Mouse (Mus musculus) erythroblast, embryonic 14.5 days (primary cell): Measurements from ENCODE around the gene Smo. TPM values are rescaled to one million over a fixed set of nuclear protein-coding genes. Genes with fewer than 3 reads are reported as not detected.

Experiments used
- H3K27me3 ChIP-seq: 2 replicates; pipeline ENCODE4 v1.6.1; 2012; ENCODE audit warnings: inconsistent platforms; ENCODE audit not compliant: control insufficient read depth
- H3K36me3 ChIP-seq: 2 replicates; pipeline ENCODE4 v1.6.1; 2012; ENCODE audit warnings: mild to moderate bottlenecking, inconsistent platforms; ENCODE audit not compliant: control insufficient read depth
- H3K4me1 ChIP-seq: 2 replicates; pipeline ENCODE4 v1.6.1; 2012; ENCODE audit warnings: inconsistent platforms; ENCODE audit not compliant: control insufficient read depth
- H3K4me3 ChIP-seq: replicated peaks from 2 replicates; pipeline ENCODE3; 2012; ENCODE audit warnings: moderate library complexity, mild to moderate bottlenecking, inconsistent platforms
- H3K9me3 ChIP-seq: 2 replicates; pipeline ENCODE4 v1.6.1; 2012; ENCODE audit warnings: low read length, inconsistent platforms, mixed read lengths; ENCODE audit not compliant: control insufficient read depth
- GATA1 ChIP-seq: IDR thresholded peaks from 2 replicates; pipeline ENCODE4 v1.6.1; 2012; ENCODE audit warnings: low read length, inconsistent platforms, mixed read lengths
- TAL1 ChIP-seq: IDR thresholded peaks from 3 replicates; pipeline ENCODE4 v1.6.1; 2012; ENCODE audit warnings: low read length, inconsistent platforms, mixed read lengths
- polyA plus RNA-seq: library from polyadenylated mRNA; stranded (reverse); fragments of >175 nt; gene quantifications from 2 replicates; pipeline ENCODE4 v1.2.3, GENCODE M21; 2012

Smo gene
- polyA plus RNA-seq, 1 experiment, result 0.42 TPM

GRCm38 (mm10) chr6:29794582-29794981, 59.3 kb downstream of the Smo start:
- H3K4me3 ChIP-seq, result no peak overlapping the region
- H3K36me3 ChIP-seq, result no peaks in the 10 kb centered on the region
- TF ChIP-seq GATA1, result no peak
- no peak for TF ChIP-seq TAL1
- peaks cover 20% of the 10 kb centered on the region for H3K4me1 ChIP-seq
- no peaks in the 10 kb centered on the region for H3K9me3 ChIP-seq
- no peaks in the 10 kb centered on the region for H3K27me3 ChIP-seq

GRCm38 (mm10) chr6:29802979-29803378, 67.7 kb downstream of the Smo start:
- Histone ChIP-seq H3K4me1 (peaks cover 8% of the 10 kb centered on the region), H3K4me3 (no peak overlapping the region), H3K9me3 (no peaks in the 10 kb centered on the region), H3K27me3 (no peaks in the 10 kb centered on the region), H3K36me3 (no peaks in the 10 kb centered on the region)
- TF ChIP-seq GATA1 (no peak), TAL1 (no peak)

DNA sequence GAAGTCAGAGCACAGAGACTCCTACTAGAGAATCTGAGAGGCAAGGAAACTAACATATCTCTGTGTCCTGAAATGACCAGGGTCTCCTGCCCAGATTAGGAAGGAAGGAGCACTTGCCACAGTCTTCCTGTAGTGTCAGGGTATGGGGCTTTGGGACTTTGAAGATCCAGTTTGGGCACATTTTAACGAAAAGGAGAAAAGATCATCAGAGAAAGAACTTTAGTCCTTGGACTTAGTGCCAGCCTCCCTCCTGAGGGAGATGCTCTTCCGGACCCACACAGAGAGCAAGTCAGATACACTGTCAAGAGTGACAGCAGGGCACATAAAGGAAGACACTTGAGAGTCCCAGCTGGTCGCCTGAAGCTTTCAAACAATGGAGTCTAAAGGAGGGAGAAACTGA, 68.7 kb downstream of the Smo start:
- no peaks in the 10 kb centered on the region for H3K27me3 ChIP-seq
- no peaks in the 10 kb centered on the region for H3K9me3 ChIP-seq
- TF ChIP-seq TAL1 (no peak), GATA1 (no peak)
- no peaks in the 10 kb centered on the region for H3K36me3 ChIP-seq
- H3K4me1 ChIP-seq, result peaks cover 5% of the 10 kb centered on the region
- no peak overlapping the region for H3K4me3 ChIP-seq

DNA sequence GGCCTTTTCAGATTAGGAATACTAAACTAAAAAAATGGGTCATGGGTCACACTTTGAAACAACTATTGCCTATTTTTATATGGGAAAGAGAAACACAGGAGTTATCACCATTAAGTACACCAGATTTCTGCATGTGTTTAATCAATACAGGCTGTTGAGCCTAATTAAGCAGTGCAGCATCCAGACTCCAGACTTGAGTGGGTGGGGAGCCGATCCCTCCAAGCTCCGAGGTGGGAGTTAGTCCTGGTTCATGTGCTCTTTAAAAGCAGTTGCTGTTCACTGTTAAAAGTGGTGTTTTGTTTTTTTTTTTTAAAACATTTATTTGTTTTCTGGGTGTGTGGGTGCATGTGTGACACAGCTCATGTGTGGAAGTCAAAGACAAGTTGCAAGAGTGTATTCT, 70.1 kb downstream of the Smo start:
- Histone ChIP-seq H3K4me3 (no peak overlapping the region), H3K36me3 (no peaks in the 10 kb centered on the region), H3K4me1 (no peaks in the 10 kb centered on the region; the same call in 1 of the 2 replicates), H3K27me3 (no peaks in the 10 kb centered on the region), H3K9me3 (no peaks in the 10 kb centered on the region)
- TF ChIP-seq GATA1 (no peak), TAL1 (no peak)

Other genes with a start within 250 kb of the Smo start
- gene Kcp, start 227.6 kb upstream of the Smo start, polyA plus RNA-seq, result 0.01 and 0.11 TPM in 2 replicates
- 0.16 and 0.44 TPM in 2 replicates for gene Irf5, start 208.9 kb upstream of the Smo start, polyA plus RNA-seq
- gene Tnpo3, start 125.6 kb upstream of the Smo start, polyA plus RNA-seq, result 0.66 and 1.1 TPM in 2 replicates
- 91.5 and 99.6 TPM in 2 replicates for gene Tspan33, start 41.3 kb upstream of the Smo start, polyA plus RNA-seq
- 0.34 and 0.39 TPM in 2 replicates for gene Ahcyl2, start 32.5 kb downstream of the Smo start, polyA plus RNA-seq
- 0.02 TPM in 2 replicates for gene Strip2, start 181.5 kb downstream of the Smo start, polyA plus RNA-seq